Mouse (Mus musculus) layer of hippocampus, adult 2 months (tissue): ENCODE measurements around the gene Kcnj2. TPM values are rescaled to one million over a fixed set of nuclear protein-coding genes. Genes with fewer than 3 reads are reported as not detected.

Experiments
- DNase-seq, 2 experiments: peaks; one replicate each; pipeline ENCODE4 v3.0.0; 2022; ENCODE audit warnings: low spot score in 2 of 2
- H3K27ac ChIP-seq: fragments of 200-600 bp; 2 replicates; pipeline ENCODE4 v1.8.1; 2022
- H3K4me3 ChIP-seq: fragments of 200-600 bp; 2 replicates; pipeline ENCODE4 v1.8.1; 2022; ENCODE audit warnings: mild to moderate bottlenecking
- CTCF ChIP-seq: fragments of 200-600 bp; conservative IDR thresholded peaks from 2 replicates; pipeline ENCODE4 v1.8.1; 2022; ENCODE audit warnings: antibody characterized with exemption, mild to moderate bottlenecking, moderate library complexity
- total RNA-seq, 2 experiments: library from RNA; stranded (reverse); gene quantifications; 2 replicates each; pipeline ENCODE4 v1.2.3; 2021

Gene Kcnj2
- total RNA-seq, 2 experiments from 2014 or later: 9.6 to 10.2 TPM

GRCm38 (mm10) chr11:111100651-111101050 lies 34.7 kb downstream of the Kcnj2 start:
- DNase-seq: no peak
- TF ChIP-seq CTCF: no peak
- Histone ChIP-seq H3K4me3 (no peak overlapping the region), H3K27ac (no peak overlapping the region)

DNA sequence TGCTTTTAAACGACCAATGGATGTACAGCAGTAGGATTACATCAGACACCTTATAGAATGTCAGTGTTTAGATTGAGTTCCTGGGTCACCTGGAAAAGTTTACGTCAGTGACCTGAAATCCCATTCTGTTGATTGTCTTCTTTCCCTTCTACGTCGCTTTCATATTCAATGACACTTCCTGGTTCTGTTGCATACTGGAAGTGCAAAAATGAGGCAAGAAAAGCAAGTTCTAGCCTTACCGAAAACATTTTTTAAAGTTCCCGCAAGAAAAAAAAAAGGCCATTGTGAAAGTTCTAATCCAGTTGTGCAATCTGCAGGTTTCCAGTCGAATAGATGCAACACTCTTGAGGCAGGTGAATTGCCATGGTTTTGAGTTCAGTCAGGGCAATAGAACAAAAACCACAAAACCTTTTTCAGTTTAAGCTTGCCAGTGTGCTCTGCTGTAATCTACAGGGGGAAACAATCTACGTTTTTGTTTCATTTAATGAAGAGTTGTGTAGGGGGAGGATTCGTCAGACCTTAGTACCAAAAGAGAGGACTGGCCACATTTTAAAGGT lies 35.7 kb downstream of the Kcnj2 start:
- Histone ChIP-seq H3K4me3 (no peak overlapping the region), H3K27ac (no peak overlapping the region)
- no peak for DNase-seq
- TF ChIP-seq CTCF: no peak

DNA sequence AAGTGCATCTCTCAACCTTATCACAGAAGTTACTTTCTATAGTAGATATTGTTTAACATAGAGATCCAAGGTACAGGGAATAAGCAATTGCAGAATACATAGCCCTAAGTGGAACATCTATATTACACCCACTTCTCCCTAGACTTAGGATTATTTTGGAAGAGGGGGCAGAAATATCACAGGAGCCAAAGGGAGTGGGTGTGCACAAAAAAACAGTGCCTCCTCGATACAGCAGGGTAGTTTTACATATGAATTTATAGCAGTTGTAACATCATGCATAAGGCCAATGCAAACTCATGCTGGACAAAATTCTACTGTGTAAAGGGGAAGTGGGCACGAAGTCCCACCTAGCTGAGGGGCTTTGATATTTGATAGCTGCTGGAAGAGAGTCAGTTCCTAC lies 38.5 kb downstream of the Kcnj2 start:
- no peak for TF ChIP-seq CTCF
- DNase-seq: no peak
- Histone ChIP-seq H3K4me3 (no peak overlapping the region), H3K27ac (no peak overlapping the region)

GRCm38 (mm10) chr11:111108130-111108529 lies 42.2 kb downstream of the Kcnj2 start:
- no peak for TF ChIP-seq CTCF
- no peak for DNase-seq
- H3K4me3 ChIP-seq: no peak overlapping the region
- H3K27ac ChIP-seq: no peak overlapping the region

- H3K4me3 ChIP-seq: no peak overlapping the region
- no peak overlapping the region for H3K27ac ChIP-seq
- DNase-seq: no peak
- TF ChIP-seq CTCF: no peak
These were observed 55.5 kb downstream of the Kcnj2 start for GRCm38 (mm10) chr11:111121514-111121913.

- Histone ChIP-seq H3K4me3 (no peak overlapping the region), H3K27ac (no peak overlapping the region)
- DNase-seq: no peak
- no peak for TF ChIP-seq CTCF
These were observed 57.4 kb downstream of the Kcnj2 start for GRCm38 (mm10) chr11:111123324-111123723.

DNA sequence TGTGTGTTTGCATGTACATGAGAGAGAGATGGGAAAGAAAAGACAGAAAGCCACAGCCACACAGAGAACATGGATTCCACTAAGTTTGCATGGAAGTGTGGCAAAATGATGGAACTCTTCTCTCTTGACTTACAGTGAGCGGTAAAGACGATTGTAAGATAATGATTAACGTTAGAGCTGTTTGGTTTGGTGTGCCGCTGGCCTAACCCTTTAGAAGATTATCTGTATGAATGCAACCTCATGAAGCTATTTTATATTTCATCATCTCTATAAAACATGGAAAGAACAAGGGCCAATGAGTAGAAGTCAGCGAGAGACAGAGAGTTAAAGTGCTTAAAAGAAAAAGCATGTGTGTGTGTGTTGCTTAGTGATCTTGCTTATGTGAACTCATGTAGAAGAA lies 60.0 kb downstream of the Kcnj2 start:
- TF ChIP-seq CTCF: no peak
- no peak overlapping the region for H3K4me3 ChIP-seq
- no peak overlapping the region for H3K27ac ChIP-seq
- DNase-seq: no peak

Other genes with a start within 250 kb of the Kcnj2 start
- 10 to 100 TPM; 16.9 to 19.5 TPM for gene Kcnj16, start 98.1 kb upstream of the Kcnj2 start, total RNA-seq